Mouse (Mus musculus): ENCODE measurements at regions not wholly inside any gene's neighbourhood (a gene's known extent, or its start where the extent isn't known, plus 50 kb on each side); places are given as distances from the start of the nearest gene placed in this dataset.

- WGBS = 70% methylated on average over 3 of the region's 3 CpGs
- H3K4me3 ChIP-seq (replicated peaks; ENCODE audit: low read length) = no peak overlapping the region
- ATAC-seq (ENCODE audit: low FRiP score, low read depth) (no peak), DNase-seq (ENCODE audit: low spot score) (no peak)
- H3K27me3 ChIP-seq (ENCODE audit: control insufficient read depth, insufficient read depth, low read length) = no peaks in the 10 kb centered on the region
- H3K4me2 ChIP-seq (replicated peaks; ENCODE audit: low read depth, low read length, severe bottlenecking) = no peak overlapping the region
- H3K4me1 ChIP-seq (ENCODE audit: control insufficient read depth, insufficient read depth, low read length) = no peaks in the 10 kb centered on the region
- no peak overlapping the region for H3K27ac ChIP-seq (replicated peaks; ENCODE audit: low read depth, low read length)
- no peaks in the 10 kb centered on the region for H3K36me3 ChIP-seq (ENCODE audit: control insufficient read depth, insufficient read depth, low read length)
- no peaks in the 10 kb centered on the region for H3K9me3 ChIP-seq (ENCODE audit: control insufficient read depth, low read length)
- H3K9ac ChIP-seq (ENCODE audit: low read depth, low read length, severe bottlenecking) = no peak overlapping the region
- TF ChIP-seq POLR2A (IDR thresholded peaks at IDR 0.05; ENCODE audit: borderline replicate concordance, extremely low read depth, insufficient read depth, insufficient read length) = no peak
Observed at GRCm38 (mm10) chr2:101256464-101256863, 368.1 kb upstream of the Rag2 start.

DNA sequence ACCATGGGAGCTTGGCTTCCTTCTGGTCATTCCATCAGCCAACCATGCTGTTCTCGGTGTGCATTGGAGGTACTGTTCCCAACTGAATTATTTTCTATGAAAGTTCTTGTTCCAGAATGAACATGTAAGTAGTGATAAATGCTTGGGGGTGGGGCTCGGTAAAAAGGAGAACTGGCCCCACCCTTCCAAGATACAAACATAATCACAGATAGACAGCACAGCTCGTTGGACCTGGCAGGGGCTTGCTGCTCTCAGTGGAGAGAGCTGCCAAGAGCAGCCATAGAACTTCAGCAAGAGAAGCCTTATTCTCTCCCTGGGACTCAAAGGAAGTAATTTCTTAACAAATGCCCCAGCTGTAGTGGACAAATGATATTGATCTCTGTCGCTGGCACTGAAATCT is 360.6 kb upstream of the Rag2 start:
- H3K4me3 ChIP-seq (replicated peaks; ENCODE audit: low read length) = no peak overlapping the region
- TF ChIP-seq POLR2A (IDR thresholded peaks at IDR 0.05; ENCODE audit: borderline replicate concordance, extremely low read depth, insufficient read depth, insufficient read length) = no peak
- no peak for ATAC-seq (ENCODE audit: low FRiP score, low read depth)
- H3K9me3 ChIP-seq (ENCODE audit: control insufficient read depth, low read length) = no peaks in the 10 kb centered on the region
- WGBS = 74% methylated on average over 4 of the region's 4 CpGs
- no peaks in the 10 kb centered on the region for H3K27me3 ChIP-seq (ENCODE audit: control insufficient read depth, insufficient read depth, low read length)
- no peak overlapping the region for H3K27ac ChIP-seq (replicated peaks; ENCODE audit: low read depth, low read length)
- H3K4me1 ChIP-seq (ENCODE audit: control insufficient read depth, insufficient read depth, low read length) = no peaks in the 10 kb centered on the region
- DNase-seq (ENCODE audit: low spot score) = no peak
- no peak overlapping the region for H3K9ac ChIP-seq (ENCODE audit: low read depth, low read length, severe bottlenecking)
- H3K36me3 ChIP-seq (ENCODE audit: control insufficient read depth, insufficient read depth, low read length) = no peaks in the 10 kb centered on the region
- no peak overlapping the region for H3K4me2 ChIP-seq (replicated peaks; ENCODE audit: low read depth, low read length, severe bottlenecking)

GRCm38 (mm10) chr2:101266685-101267374 is 357.7 kb upstream of the Rag2 start:
- no peaks in the 10 kb centered on the region for H3K9me3 ChIP-seq (ENCODE audit: control insufficient read depth, low read length)
- no peak overlapping the region for H3K9ac ChIP-seq (ENCODE audit: low read depth, low read length, severe bottlenecking)
- H3K4me2 ChIP-seq (replicated peaks; ENCODE audit: low read depth, low read length, severe bottlenecking) = no peak overlapping the region
- no peak for TF ChIP-seq POLR2A (IDR thresholded peaks at IDR 0.05; ENCODE audit: borderline replicate concordance, extremely low read depth, insufficient read depth, insufficient read length)
- 82% methylated on average over 2 of the region's 2 CpGs for WGBS
- H3K27ac ChIP-seq (replicated peaks; ENCODE audit: low read depth, low read length) = no peak overlapping the region
- no peak for DNase-seq (ENCODE audit: low spot score)
- H3K27me3 ChIP-seq (ENCODE audit: control insufficient read depth, insufficient read depth, low read length) = no peaks in the 10 kb centered on the region
- ATAC-seq (ENCODE audit: low FRiP score, low read depth) = no peak
- no peak overlapping the region for H3K4me3 ChIP-seq (replicated peaks; ENCODE audit: low read length)
- H3K4me1 ChIP-seq (ENCODE audit: control insufficient read depth, insufficient read depth, low read length) = no peaks in the 10 kb centered on the region
- H3K36me3 ChIP-seq (ENCODE audit: control insufficient read depth, insufficient read depth, low read length) = no peaks in the 10 kb centered on the region

GRCm38 (mm10) chr2:101274045-101274664 is 350.4 kb upstream of the Rag2 start:
- no peaks in the 10 kb centered on the region for H3K9me3 ChIP-seq (ENCODE audit: control insufficient read depth, low read length)
- H3K4me2 ChIP-seq (replicated peaks; ENCODE audit: low read depth, low read length, severe bottlenecking) = no peak overlapping the region
- no peaks in the 10 kb centered on the region for H3K36me3 ChIP-seq (ENCODE audit: control insufficient read depth, insufficient read depth, low read length)
- no peaks in the 10 kb centered on the region for H3K27me3 ChIP-seq (ENCODE audit: control insufficient read depth, insufficient read depth, low read length)
- no peak overlapping the region for H3K4me3 ChIP-seq (replicated peaks; ENCODE audit: low read length)
- no peak overlapping the region for H3K27ac ChIP-seq (replicated peaks; ENCODE audit: low read depth, low read length)
- ATAC-seq (ENCODE audit: low FRiP score, low read depth) = no peak
- TF ChIP-seq POLR2A (IDR thresholded peaks at IDR 0.05; ENCODE audit: borderline replicate concordance, extremely low read depth, insufficient read depth, insufficient read length) = no peak
- no peaks in the 10 kb centered on the region for H3K4me1 ChIP-seq (ENCODE audit: control insufficient read depth, insufficient read depth, low read length)
- no peak overlapping the region for H3K9ac ChIP-seq (ENCODE audit: low read depth, low read length, severe bottlenecking)
- WGBS = 81% methylated on average over 3 of the region's 3 CpGs
- no peak for DNase-seq (ENCODE audit: low spot score)

DNA sequence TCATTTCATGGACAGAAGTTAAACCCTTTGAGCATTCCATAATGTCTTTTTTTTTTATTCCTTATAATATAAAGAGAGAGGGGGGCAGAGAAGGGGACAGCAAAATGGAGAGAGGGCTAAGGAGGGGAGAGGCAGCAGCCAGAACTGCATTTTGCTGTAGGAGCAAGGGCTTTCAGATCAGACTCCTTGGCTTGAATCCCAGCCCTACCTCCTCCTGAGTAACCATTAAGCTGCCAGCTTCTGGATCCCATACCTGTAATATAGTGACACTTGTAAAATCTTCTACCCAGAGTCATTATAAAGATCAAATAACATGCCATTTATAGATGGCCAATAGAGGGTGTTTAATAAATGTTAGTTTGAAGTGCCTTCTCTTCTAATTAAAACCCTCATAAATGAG is 339.6 kb upstream of the Rag2 start:
- ATAC-seq (ENCODE audit: low FRiP score, low read depth) (no peak), DNase-seq (ENCODE audit: low spot score) (no peak)
- TF ChIP-seq POLR2A (IDR thresholded peaks at IDR 0.05; ENCODE audit: borderline replicate concordance, extremely low read depth, insufficient read depth, insufficient read length) = no peak
- Histone ChIP-seq H3K4me3 (replicated peaks; ENCODE audit: low read length) (no peak overlapping the region), H3K27me3 (ENCODE audit: control insufficient read depth, insufficient read depth, low read length) (no peaks in the 10 kb centered on the region), H3K9ac (ENCODE audit: low read depth, low read length, severe bottlenecking) (no peak overlapping the region), H3K4me1 (ENCODE audit: control insufficient read depth, insufficient read depth, low read length) (no peaks in the 10 kb centered on the region), H3K36me3 (ENCODE audit: control insufficient read depth, insufficient read depth, low read length) (no peaks in the 10 kb centered on the region), H3K9me3 (ENCODE audit: control insufficient read depth, low read length) (no peaks in the 10 kb centered on the region), H3K27ac (replicated peaks; ENCODE audit: low read depth, low read length) (no peak overlapping the region), H3K4me2 (replicated peaks; ENCODE audit: low read depth, low read length, severe bottlenecking) (no peak overlapping the region)

Data from limb, embryonic 14.5 days (tissue).